Mouse (Mus musculus) hindbrain, embryonic 16.5 days (tissue): Measurements from ENCODE around the gene Oas1e. TPM values are rescaled to one million over a fixed set of nuclear protein-coding genes. Genes with fewer than 3 reads are reported as not detected.
"Not testable (repeated sequence)": the region's sequence is repeated elsewhere in the genome, so short reads cannot be mapped to it uniquely, and the experiment has no call there.

Source experiments
- ATAC-seq: fragments of 200-750 bp; cut with Nextera tagmentation; 2 replicates; pipeline ENCODE4 v1.8.0; 2017; ENCODE audit warnings: moderate TSS enrichment, moderate library complexity
- H3K27ac ChIP-seq: fragments of 300-500 bp; sonication (generic); 2 replicates; pipeline ENCODE4 v1.5.1; 2014; ENCODE audit warnings: low read depth, mild to moderate bottlenecking, control low read depth, low read length, moderate library complexity
- H3K27me3 ChIP-seq: fragments of 300-500 bp; sonication (generic); replicated peaks from 2 replicates; pipeline ENCODE4 v1.6.1; 2014; ENCODE audit warnings: low read length; ENCODE audit not compliant: control insufficient read depth, insufficient read depth
- H3K36me3 ChIP-seq: fragments of 300-500 bp; sonication (generic); 2 replicates; pipeline ENCODE4 v1.6.1; 2014; ENCODE audit warnings: mild to moderate bottlenecking, low read length, moderate library complexity, mixed read lengths; ENCODE audit not compliant: control insufficient read depth, insufficient read depth
- H3K4me1 ChIP-seq: fragments of 300-500 bp; sonication (generic); 2 replicates; pipeline ENCODE4 v1.6.1; 2014; ENCODE audit warnings: low read depth, low read length; ENCODE audit not compliant: control insufficient read depth, insufficient read depth
- H3K4me2 ChIP-seq: fragments of 300-500 bp; sonication (generic); 2 replicates; pipeline ENCODE4 v1.6.1; 2014; ENCODE audit warnings: mild to moderate bottlenecking, low read length, control low read depth, moderate library complexity
- H3K4me3 ChIP-seq: fragments of 300-500 bp; sonication (generic); 2 replicates; pipeline ENCODE4 v1.5.1; 2014; ENCODE audit warnings: mild to moderate bottlenecking, low read length, control low read depth, moderate library complexity
- H3K9ac ChIP-seq: fragments of 300-500 bp; sonication (generic); 2 replicates; pipeline ENCODE4 v1.6.1; 2014; ENCODE audit warnings: low read depth, mild to moderate bottlenecking, control low read depth, low read length, moderate library complexity
- H3K9me3 ChIP-seq: fragments of 300-500 bp; sonication (generic); 2 replicates; pipeline ENCODE4 v1.6.1; 2014; ENCODE audit warnings: mild to moderate bottlenecking, low read length, moderate library complexity; ENCODE audit not compliant: control insufficient read depth
- WGBS: fragments of 180-500 bp; shearing (Covaris S2); extraction: QIAGEN DNeasy Blood & Tissue Kit; methylation state at CpG from one replicate; pipeline ENCODE4 v1.1.7; 2014; 5-methylcytosine and 5-hydroxymethylcytosine counted together
- polyA plus RNA-seq: library from polyadenylated mRNA; unstranded; fragments of >200 nt; fragmentation: Nextera tagmentation; extraction: Ambion mirVana; gene quantifications from 2 replicates; pipeline ENCODE4 v1.2.1, GENCODE M21; 2015

Oas1e gene
- 0.19 and 0.86 TPM in 2 replicates for polyA plus RNA-seq

DNA sequence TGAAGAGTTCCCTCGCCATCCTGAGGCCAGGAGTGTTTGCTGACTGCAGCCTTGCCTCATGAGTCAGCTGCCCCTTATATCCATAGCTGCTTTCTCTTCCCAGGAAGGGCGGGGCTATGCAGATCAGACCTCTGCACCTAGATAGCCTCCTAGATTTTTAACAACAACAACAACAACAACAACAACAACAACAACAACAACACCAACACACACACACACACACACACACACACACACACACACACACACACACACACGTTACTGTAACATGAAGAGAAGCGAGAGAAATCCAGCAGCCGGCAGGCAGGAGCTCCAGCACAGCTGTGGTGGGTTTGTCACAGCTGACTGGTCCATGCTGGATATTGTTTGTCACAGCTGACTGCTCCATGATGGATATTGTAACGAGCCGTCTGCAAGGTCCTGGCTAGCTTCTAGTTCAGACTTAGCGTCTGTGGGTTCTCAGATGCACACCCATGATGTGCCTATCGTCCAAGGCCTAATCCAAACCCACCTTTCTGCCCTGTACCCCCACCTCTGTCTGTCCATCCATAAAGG, at the start of gene Oas1e:
TSS of gene Oas1e (minus strand) at position 51 of the 555 bp plus-strand sequence.
- WGBS, result 54% methylated on average over 9 of the region's 9 CpGs
- ATAC-seq, H3K27ac ChIP-seq, H3K4me2 ChIP-seq, H3K4me3 ChIP-seq, H3K9me3 ChIP-seq, H3K4me1 ChIP-seq, H3K36me3 ChIP-seq, H3K27me3 ChIP-seq, H3K9ac ChIP-seq: not testable (repeated sequence)

DNA sequence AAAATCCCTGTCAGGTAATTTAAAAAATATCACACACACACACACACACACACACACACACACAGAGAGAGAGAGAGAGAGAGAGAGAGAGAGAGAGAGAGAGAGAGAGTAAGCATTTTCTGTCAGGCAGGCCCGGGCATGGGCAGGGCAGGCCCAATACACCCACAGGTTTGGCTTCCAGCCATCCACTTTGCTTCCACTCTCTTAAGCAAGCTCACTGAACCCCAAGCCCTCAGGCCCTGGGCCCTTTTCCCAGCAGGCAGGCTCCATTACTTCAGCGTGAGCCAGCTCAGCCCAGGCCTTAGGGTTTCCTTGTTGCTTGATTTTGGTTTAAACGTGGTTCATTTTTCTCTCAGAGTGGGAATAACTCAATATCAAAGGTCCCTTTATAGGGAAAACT, 49.4 kb upstream of the Oas1e start:
- WGBS, result 69% methylated on average over 3 of the region's 3 CpGs

GRCm38 (mm10) chr5:120836731-120837585, 41.6 kb upstream of the Oas1e start:
- no peaks in the 10 kb centered on the region for H3K9me3 ChIP-seq
- no peaks in the 10 kb centered on the region for H3K36me3 ChIP-seq
- ATAC-seq, result no peak
- WGBS, result 12% methylated on average over 8 of the region's 8 CpGs
- H3K4me1 ChIP-seq, result no peaks in the 10 kb centered on the region; the same call in 1 of the 2 replicates
- H3K9ac ChIP-seq, result no peak overlapping the region
- H3K27me3 ChIP-seq, result peaks cover 3% of the 10 kb centered on the region; the same call in 1 of the 2 replicates
- no peak overlapping the region for H3K4me2 ChIP-seq
- H3K27ac ChIP-seq, result no peak overlapping the region
- H3K4me3 ChIP-seq, result no peak overlapping the region

More for the DNA sequence above, 49.4 kb upstream of the Oas1e start:
- Histone ChIP-seq H3K9ac (no peak overlapping the region), H3K4me3 (no peak overlapping the region), H3K9me3 (no peaks in the 10 kb centered on the region), H3K4me2 (no peak overlapping the region), H3K27me3 (no peaks in the 10 kb centered on the region), H3K36me3 (no peaks in the 10 kb centered on the region), H3K4me1 (no peaks in the 10 kb centered on the region), H3K27ac (no peak overlapping the region)
- no peak for ATAC-seq

DNA sequence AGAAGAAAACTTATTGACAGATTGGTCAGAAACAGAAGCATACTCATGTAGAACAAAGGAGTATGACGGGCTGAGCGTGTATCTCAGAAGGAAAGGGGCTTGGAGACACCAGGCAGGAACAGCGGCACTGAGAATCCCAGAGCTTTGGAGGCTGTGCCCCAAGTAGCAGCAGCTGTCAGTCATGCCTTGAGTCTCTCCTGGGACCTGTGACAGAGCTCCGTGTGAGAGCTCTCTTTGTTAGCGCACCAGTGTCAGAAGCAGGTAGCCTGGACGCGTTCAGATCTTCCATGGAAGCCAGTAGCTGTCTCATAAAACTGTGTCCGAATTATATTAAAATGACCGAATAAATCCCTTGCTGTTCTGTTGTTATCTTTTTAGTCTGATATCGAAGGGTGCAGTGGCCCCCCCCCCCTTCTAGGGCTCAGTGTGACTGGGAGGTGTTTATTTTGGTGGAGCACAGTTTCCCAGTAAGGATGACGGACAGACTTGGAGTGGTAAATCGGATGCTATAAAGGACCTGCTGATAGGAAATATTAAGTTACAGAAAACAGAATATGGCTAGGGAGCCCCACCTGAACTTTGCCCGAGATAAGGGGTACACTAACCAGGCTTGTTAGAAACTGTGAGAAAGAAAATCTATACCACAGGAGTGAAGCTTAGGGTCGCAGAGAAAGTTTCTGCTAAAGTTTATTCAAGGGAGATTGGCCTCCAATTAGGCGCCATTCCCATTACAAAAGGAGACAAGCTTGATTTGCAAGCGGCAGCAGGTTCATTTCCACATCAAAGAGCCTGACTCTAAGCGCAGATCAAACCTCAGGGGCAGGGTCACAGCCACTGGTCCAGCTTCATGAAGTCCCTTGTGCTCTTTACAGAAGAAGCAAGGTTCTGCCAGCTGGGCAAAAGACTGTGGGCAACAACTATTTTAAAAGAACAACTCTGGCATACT, 38.3 kb upstream of the Oas1e start:
- Histone ChIP-seq H3K4me2 (peak overlapping the region; percentile 28), H3K9me3 (no peaks in the 10 kb centered on the region), H3K36me3 (no peaks in the 10 kb centered on the region), H3K4me3 (no peak overlapping the region), H3K4me1 (no peaks in the 10 kb centered on the region; the same call in 1 of the 2 replicates), H3K27ac (no peak overlapping the region), H3K27me3 (peaks cover 3% of the 10 kb centered on the region; the same call in 1 of the 2 replicates), H3K9ac (no peak overlapping the region; the same call in 1 of the 2 replicates)
- 17% methylated on average over 17 of the region's 17 CpGs for WGBS
- ATAC-seq, result no peak

DNA sequence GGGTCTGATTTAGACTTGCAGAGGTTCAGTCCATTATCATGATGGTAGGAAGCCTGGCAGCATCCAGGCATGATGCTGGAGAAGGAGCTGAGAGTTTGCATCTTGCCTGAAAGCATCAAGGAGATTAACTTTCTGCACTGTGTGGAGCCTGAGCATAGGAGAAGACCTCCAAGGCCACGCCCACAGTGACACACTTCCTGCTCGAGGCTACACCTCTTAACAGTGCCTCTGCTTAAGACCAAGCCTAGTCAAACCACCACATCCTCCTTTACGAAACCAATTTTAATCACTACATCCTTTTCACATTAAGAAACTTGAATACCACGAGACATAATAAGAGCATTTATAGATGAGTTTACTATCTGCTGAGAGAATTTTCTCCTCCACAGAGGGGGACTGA, 35.7 kb upstream of the Oas1e start:
- Histone ChIP-seq H3K36me3 (no peaks in the 10 kb centered on the region), H3K4me3 (no peak overlapping the region), H3K4me2 (no peak overlapping the region), H3K4me1 (no peaks in the 10 kb centered on the region; the same call in 1 of the 2 replicates), H3K27me3 (peaks cover 2% of the 10 kb centered on the region; the same call in 1 of the 2 replicates), H3K9ac (no peak overlapping the region), H3K9me3 (no peaks in the 10 kb centered on the region), H3K27ac (no peak overlapping the region)
- no peak for ATAC-seq
- WGBS, result 91% methylated on average over 4 of the region's 4 CpGs

GRCm38 (mm10) chr5:120818999-120819398, 23.7 kb upstream of the Oas1e start:
- Histone ChIP-seq H3K4me2 (no peak overlapping the region), H3K36me3 (no peaks in the 10 kb centered on the region), H3K9ac (no peak overlapping the region), H3K9me3 (peaks cover 13% of the 10 kb centered on the region), H3K27ac (no peak overlapping the region), H3K27me3 (no peaks in the 10 kb centered on the region), H3K4me3 (no peak overlapping the region), H3K4me1 (no peaks in the 10 kb centered on the region)
- ATAC-seq, result no peak

DNA sequence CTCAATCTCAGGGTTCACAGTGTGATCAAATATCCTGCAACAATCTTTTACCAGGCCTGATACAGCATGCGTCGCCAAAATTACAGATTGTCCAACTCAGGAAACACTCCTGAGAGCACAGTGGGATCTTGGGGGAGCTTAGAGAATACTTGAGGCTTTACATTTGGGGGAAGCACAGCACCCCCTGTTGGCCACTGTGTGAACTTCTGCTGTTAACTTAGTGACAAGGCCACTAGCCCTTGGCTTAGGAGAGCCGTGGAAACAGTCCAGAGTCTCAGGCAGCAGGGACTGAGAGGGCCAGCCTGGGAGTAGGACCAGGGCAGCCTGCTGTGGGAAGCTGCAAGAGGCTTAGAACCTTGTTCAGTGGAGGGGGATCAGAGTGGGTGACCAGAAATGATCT, 20.6 kb upstream of the Oas1e start:
- Histone ChIP-seq H3K36me3 (no peaks in the 10 kb centered on the region), H3K4me2 (no peak overlapping the region), H3K9ac (no peak overlapping the region), H3K27ac (no peak overlapping the region), H3K4me3 (no peak overlapping the region), H3K4me1 (peaks cover 7% of the 10 kb centered on the region), H3K27me3 (no peaks in the 10 kb centered on the region), H3K9me3 (peaks cover 13% of the 10 kb centered on the region)
- no peak for ATAC-seq
- 68% methylated on average over 3 of the region's 3 CpGs for WGBS

DNA sequence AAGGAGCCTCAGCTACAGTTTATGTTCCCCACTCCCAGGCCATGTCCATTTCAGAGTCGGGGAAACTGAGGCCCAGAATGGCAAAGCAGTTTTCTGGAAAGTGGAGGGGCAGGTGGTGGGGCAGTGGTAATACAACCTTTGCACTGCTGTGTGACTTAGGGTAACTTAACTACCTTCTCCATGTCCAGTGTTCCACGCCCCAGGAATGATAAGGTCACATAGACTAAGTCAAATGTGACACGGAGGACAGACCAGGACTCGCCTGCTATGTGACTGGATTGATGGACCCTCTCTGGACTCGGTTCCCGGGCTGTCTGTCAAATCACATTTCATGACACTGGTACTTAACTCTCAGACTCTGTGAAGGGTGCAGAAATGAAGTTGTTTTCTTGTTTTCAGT, 17.7 kb upstream of the Oas1e start:
- peak overlapping the region; percentile 28 for H3K9ac ChIP-seq
- peaks cover 7% of the 10 kb centered on the region for H3K4me1 ChIP-seq
- no peaks in the 10 kb centered on the region for H3K36me3 ChIP-seq
- H3K4me2 ChIP-seq, result peak overlapping the region; percentile 51
- H3K9me3 ChIP-seq, result no peaks in the 10 kb centered on the region
- ATAC-seq, result no peak
- H3K4me3 ChIP-seq, result no peak overlapping the region; the same call in 1 of the 2 replicates
- H3K27ac ChIP-seq, result no peak overlapping the region
- H3K27me3 ChIP-seq, result no peaks in the 10 kb centered on the region
- 81% methylated on average over 6 of the region's 6 CpGs for WGBS
